Mouse (Mus musculus) hindbrain, embryonic 14.5 days (tissue): ENCODE measurements at regions not wholly inside any gene's neighbourhood (a gene's known extent, or its start where the extent isn't known, plus 50 kb on each side); places are given as distances from the start of the nearest gene placed in this dataset.
A peak's percentile ranks its signal among the peaks of the same experiment; 100 is the strongest.

Source experiments
- ATAC-seq: fragments of 200-750 bp; cut with Nextera tagmentation; 2 replicates; pipeline ENCODE4 v1.8.0; 2017; ENCODE audit warnings: moderate number of reproducible peaks, mild to moderate bottlenecking, moderate TSS enrichment, moderate library complexity; ENCODE audit not compliant: low FRiP score
- DNase-seq: peaks from one replicate; pipeline ENCODE4 v3.0.0-alpha.2; 2015; ENCODE audit warnings: low spot score
- H3K27ac ChIP-seq: fragments of 300-500 bp; sonication (generic); 2 replicates; pipeline ENCODE4 v1.5.1; 2014; ENCODE audit warnings: mild to moderate bottlenecking, moderate library complexity
- H3K27me3 ChIP-seq: fragments of 300-500 bp; sonication (generic); 2 replicates; pipeline ENCODE4 v1.6.1; 2014; ENCODE audit warnings: mild to moderate bottlenecking, low read length, mixed read lengths; ENCODE audit not compliant: control insufficient read depth, insufficient read depth
- H3K36me3 ChIP-seq: fragments of 300-500 bp; sonication (generic); replicated peaks from 2 replicates; pipeline ENCODE4 v1.6.1; 2014; ENCODE audit not compliant: control insufficient read depth, insufficient read depth
- H3K4me1 ChIP-seq: fragments of 300-500 bp; sonication (generic); replicated peaks from 2 replicates; pipeline ENCODE4 v1.6.1; 2014; ENCODE audit warnings: antibody characterized with exemption, low read length, mixed read lengths; ENCODE audit not compliant: control insufficient read depth, insufficient read depth
- H3K4me2 ChIP-seq: fragments of 300-500 bp; sonication (generic); replicated peaks from 2 replicates; pipeline ENCODE4 v1.6.1; 2014; ENCODE audit warnings: mild to moderate bottlenecking, moderate library complexity
- H3K4me3 ChIP-seq: fragments of 300-500 bp; sonication (generic); replicated peaks from 2 replicates; pipeline ENCODE4 v1.5.1; 2014; ENCODE audit warnings: mild to moderate bottlenecking, low read length
- H3K9ac ChIP-seq: fragments of 300-500 bp; sonication (generic); 2 replicates; pipeline ENCODE4 v1.6.1; 2014
- H3K9me3 ChIP-seq: fragments of 300-500 bp; sonication (generic); 2 replicates; pipeline ENCODE4 v1.6.1; 2016; ENCODE audit warnings: low read length; ENCODE audit not compliant: control insufficient read depth
- WGBS: fragments of 180-500 bp; shearing (Covaris S2); extraction: QIAGEN DNeasy Blood & Tissue Kit; methylation state at CpG from one replicate; pipeline ENCODE4 v1.1.7; 2014; 5-methylcytosine and 5-hydroxymethylcytosine counted together

DNA sequence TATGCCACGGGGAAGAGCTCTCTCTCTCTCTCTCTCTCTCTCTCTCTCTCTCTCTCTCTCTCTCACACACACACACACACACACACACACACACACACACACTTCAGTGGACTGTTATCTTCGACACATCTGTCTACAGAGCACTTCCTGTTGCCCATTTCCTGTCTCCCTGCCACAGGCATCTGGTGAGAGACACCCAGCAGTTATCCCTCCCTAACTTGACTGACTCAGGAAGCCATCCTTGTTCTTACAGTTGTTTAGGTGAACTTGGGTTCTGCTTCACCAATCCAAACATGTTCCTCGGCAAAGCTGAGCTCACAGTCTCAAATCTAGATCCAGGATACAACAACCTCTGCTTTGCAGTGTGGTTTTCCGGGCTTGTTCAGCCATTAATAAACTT lies 119.6 kb downstream of the Gm12728 start:
- ATAC-seq (no peak), DNase-seq (no peak)
- Histone ChIP-seq H3K36me3 (no peaks in the 10 kb centered on the region), H3K9me3 (no peaks in the 10 kb centered on the region), H3K9ac (no peak overlapping the region), H3K27me3 (no peaks in the 10 kb centered on the region), H3K4me2 (no peak overlapping the region), H3K27ac (no peak overlapping the region), H3K4me3 (no peak overlapping the region), H3K4me1 (no peaks in the 10 kb centered on the region)
- 77% methylated on average over 4 of the region's 4 CpGs for WGBS

DNA sequence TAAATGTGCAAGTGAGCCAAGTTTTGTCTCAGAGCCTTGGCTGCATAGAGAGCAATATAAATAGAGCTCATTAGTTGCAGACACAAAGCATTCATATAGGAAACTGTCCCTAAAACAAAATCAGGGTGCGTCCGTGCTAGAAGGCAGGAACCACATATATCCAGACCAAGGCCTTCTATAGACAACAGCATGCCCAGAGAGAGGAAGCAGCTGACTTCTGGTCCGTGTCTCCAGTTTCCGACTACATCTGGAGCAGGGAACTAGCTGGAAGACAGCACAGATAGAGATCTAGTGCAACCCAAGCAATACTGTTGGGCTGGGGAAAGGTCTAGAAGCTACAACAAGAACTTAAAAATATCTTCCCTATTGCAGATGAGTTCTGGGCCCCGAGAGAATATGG lies 121.0 kb downstream of the Gm12728 start:
- Histone ChIP-seq H3K27ac (no peak overlapping the region), H3K36me3 (no peaks in the 10 kb centered on the region), H3K9me3 (no peaks in the 10 kb centered on the region), H3K4me2 (no peak overlapping the region), H3K9ac (no peak overlapping the region), H3K27me3 (no peaks in the 10 kb centered on the region), H3K4me1 (no peaks in the 10 kb centered on the region), H3K4me3 (no peak overlapping the region)
- no peak for ATAC-seq
- WGBS: 92% methylated on average over 5 of the region's 5 CpGs
- no peak for DNase-seq

DNA sequence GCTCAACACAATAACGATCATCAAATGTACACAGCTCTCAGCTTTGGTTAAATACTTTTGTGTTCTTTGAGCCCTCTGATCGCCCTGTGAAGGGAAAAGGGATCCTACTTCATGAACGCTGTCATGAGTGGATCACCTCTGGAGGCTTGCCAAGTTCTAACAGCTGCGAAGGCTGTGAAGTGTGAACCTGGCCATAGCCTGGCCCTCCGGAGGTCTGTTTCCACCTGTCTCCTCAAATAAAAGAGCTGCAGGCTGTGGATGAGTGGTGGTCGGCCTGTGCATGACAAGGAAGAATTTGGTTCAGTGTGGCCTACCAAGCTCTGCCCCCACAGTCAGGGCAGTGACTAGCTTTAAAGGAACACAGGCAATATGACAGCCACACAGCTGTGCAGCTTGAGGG lies 122.0 kb downstream of the Gm12728 start:
- Histone ChIP-seq H3K27me3 (no peaks in the 10 kb centered on the region), H3K9ac (no peak overlapping the region), H3K4me1 (no peaks in the 10 kb centered on the region), H3K27ac (no peak overlapping the region), H3K4me3 (no peak overlapping the region), H3K9me3 (no peaks in the 10 kb centered on the region), H3K36me3 (no peaks in the 10 kb centered on the region), H3K4me2 (no peak overlapping the region)
- DNase-seq: no peak
- WGBS: 75% methylated on average over 6 of the region's 6 CpGs
- ATAC-seq: no peak

DNA sequence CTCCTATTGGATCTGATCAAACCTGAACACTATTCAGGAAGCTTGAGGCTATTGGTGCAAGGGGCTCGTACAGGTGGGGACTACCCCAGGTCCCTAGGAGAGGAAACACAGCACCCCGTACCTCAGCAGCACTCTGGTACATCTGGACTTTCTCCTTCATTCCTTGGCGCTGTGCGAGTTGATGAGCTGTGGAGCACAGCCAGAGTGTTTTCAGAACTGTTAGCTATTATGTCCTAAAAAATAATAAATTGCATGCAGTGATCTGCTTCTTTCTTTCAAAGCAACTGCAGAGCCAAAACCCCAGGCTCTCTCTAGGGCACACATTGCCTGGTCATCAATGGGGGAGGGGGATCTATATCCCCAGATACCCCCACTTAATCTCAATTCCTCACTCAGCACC lies 122.6 kb downstream of the Gm12728 start:
- H3K4me2 ChIP-seq: no peak overlapping the region
- ATAC-seq (no peak), DNase-seq (no peak)
- H3K27me3 ChIP-seq: no peaks in the 10 kb centered on the region
- 78% methylated on average over 4 of the region's 4 CpGs for WGBS
- no peak overlapping the region for H3K27ac ChIP-seq
- H3K9me3 ChIP-seq: no peaks in the 10 kb centered on the region
- no peak overlapping the region for H3K4me3 ChIP-seq
- no peaks in the 10 kb centered on the region for H3K4me1 ChIP-seq
- no peaks in the 10 kb centered on the region for H3K36me3 ChIP-seq
- no peak overlapping the region for H3K9ac ChIP-seq

DNA sequence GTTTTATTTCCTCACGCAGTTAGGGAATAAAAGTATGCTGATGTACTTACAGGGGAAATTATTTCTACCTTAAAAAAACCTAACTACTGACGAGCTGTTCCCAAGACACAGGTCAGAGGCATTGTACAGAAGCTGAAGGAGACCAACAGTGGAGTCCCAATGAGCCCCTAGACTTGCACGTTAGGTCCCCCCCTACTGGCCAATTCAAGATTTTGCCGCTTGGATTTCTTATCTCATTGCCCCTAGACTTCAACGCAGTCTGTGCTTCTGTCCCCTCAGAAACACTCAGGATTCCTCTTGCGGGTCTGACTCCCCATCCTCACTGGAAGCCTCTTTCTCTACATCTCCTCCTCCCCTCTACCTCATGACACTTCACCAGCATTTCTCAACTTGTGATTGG lies 125.3 kb downstream of the Gm12728 start:
- Histone ChIP-seq H3K4me3 (no peak overlapping the region), H3K27me3 (no peaks in the 10 kb centered on the region), H3K9ac (no peak overlapping the region), H3K4me2 (no peak overlapping the region), H3K36me3 (no peaks in the 10 kb centered on the region), H3K4me1 (no peaks in the 10 kb centered on the region), H3K27ac (no peak overlapping the region), H3K9me3 (no peaks in the 10 kb centered on the region)
- ATAC-seq: no peak
- WGBS: 50% methylated on average over 6 of the region's 6 CpGs
- peak; percentile 46 for DNase-seq

DNA sequence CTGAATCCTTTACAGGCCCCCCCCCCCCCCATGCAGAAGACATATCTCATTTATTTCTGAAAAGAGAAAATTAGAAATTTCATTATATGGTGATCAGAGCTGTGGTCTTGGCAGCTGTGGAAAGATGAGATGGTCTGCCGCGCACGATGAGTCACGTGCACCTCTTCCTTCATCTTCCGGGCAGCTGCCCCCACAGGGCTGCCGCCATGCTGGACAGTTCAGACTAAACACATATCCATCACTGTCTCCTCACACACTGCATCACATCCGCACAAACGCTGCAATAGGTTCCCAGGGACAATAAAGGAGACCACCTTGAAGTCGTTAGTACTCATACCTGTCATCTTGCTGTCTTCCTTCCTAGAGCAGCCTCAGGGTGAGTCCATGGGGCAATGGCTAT lies 126.6 kb downstream of the Gm12728 start:
- 92% methylated on average over 9 of the region's 9 CpGs for WGBS
- H3K36me3 ChIP-seq: no peaks in the 10 kb centered on the region

DNA sequence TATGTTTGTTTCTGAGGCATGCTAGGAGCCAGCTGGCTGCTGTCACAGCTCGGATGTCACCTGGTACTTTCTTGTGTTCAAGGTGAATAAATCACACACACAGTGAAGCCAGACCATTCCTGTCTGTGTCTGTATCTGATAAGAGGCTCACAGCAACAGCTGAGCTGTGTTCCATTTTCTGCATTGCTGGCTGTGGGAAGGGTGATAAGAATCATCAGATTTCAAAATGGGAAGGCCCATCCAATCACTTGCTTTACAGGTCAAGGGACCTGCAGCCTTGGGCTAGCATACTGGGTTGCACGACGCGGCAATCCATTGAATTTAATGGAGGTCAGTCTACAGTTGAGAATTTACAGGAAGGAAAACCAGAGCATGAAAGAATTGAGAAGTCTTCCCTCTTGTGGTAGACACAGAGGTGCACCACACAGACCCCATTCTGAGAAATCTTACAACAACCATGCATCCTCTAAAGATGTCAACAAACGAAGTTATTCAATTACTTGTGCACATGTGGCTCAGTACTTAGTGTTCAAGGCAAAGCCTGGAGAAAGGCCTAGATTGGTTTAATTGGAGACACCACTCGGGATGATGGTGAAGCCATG lies 135.2 kb downstream of the Gm12728 start:
- ATAC-seq (no peak), DNase-seq (no peak)
- 83% methylated on average over 6 of the region's 6 CpGs for WGBS
- Histone ChIP-seq H3K27ac (no peak overlapping the region), H3K4me2 (no peak overlapping the region), H3K9ac (no peak overlapping the region), H3K27me3 (no peaks in the 10 kb centered on the region; the same call in 1 of the 2 replicates), H3K36me3 (no peaks in the 10 kb centered on the region), H3K4me1 (no peaks in the 10 kb centered on the region), H3K4me3 (no peak overlapping the region), H3K9me3 (no peaks in the 10 kb centered on the region)

More for the DNA sequence above, 126.6 kb downstream of the Gm12728 start:
- Histone ChIP-seq H3K9ac (no peak overlapping the region), H3K9me3 (no peaks in the 10 kb centered on the region), H3K4me1 (no peaks in the 10 kb centered on the region), H3K4me3 (no peak overlapping the region), H3K4me2 (no peak overlapping the region), H3K27me3 (no peaks in the 10 kb centered on the region), H3K27ac (no peak overlapping the region)
- DNase-seq (no peak), ATAC-seq (no peak)

DNA sequence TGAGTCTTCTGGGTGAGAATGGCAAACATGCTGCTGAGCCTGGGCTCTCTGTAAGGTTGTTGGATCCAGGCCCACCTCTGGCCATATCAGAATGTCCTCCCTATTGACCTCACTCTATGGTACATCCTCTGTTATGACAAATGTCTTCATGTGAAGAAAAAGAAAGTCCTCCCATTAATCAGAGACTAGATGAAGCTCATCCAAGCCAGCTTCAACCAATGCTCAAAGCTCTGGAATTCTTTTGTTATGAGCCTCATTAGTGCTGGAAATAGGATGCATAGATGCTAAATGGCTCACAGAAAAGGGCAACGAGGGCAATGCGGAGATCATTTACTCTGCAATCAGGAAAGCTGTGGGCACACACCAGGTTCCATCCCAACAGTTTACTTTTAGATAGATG lies 135.8 kb downstream of the Gm12728 start:
- H3K9ac ChIP-seq: no peak overlapping the region
- 81% methylated on average over 2 of the region's 2 CpGs for WGBS
- no peak overlapping the region for H3K4me3 ChIP-seq

DNA sequence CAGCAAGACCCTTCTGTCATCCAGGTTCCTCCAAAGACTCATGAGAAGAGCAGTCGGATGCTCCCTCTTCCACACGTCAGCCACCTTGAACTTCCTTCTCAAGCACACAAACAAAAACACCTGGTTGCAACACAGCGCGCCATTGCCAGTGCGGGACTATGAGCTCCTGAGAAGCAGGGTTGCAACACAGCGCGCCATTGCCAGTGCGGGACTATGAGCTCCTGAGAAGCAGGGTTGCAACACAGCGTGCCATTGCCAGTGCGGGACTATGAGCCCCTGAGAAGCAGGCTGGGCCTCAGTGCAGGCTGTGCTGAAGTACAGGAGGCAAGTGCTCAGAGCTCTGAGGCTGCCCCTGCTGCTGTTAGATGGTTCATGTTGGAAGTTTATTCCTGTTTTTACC lies 140.0 kb downstream of the Gm12728 start:
- DNase-seq (no peak), ATAC-seq (no peak)
- no peak overlapping the region for H3K4me2 ChIP-seq
- 96% methylated on average over 10 of the region's 10 CpGs for WGBS
- H3K4me1 ChIP-seq: no peaks in the 10 kb centered on the region
- no peak overlapping the region for H3K27ac ChIP-seq
- H3K36me3 ChIP-seq: no peaks in the 10 kb centered on the region
- no peaks in the 10 kb centered on the region; the same call in 1 of the 2 replicates for H3K27me3 ChIP-seq
- no peaks in the 10 kb centered on the region for H3K9me3 ChIP-seq
- H3K9ac ChIP-seq: no peak overlapping the region
- no peak overlapping the region for H3K4me3 ChIP-seq

More for the DNA sequence above, 135.8 kb downstream of the Gm12728 start:
- Histone ChIP-seq H3K9me3 (no peaks in the 10 kb centered on the region), H3K27ac (no peak overlapping the region), H3K27me3 (no peaks in the 10 kb centered on the region; the same call in 1 of the 2 replicates), H3K36me3 (no peaks in the 10 kb centered on the region), H3K4me1 (no peaks in the 10 kb centered on the region), H3K4me2 (no peak overlapping the region)
- no peak for DNase-seq
- no peak for ATAC-seq

GRCm38 (mm10) chr4:105934971-105935370 lies 145.3 kb downstream of the Gm12728 start:
- DNase-seq: no peak
- H3K9me3 ChIP-seq: no peaks in the 10 kb centered on the region
- ATAC-seq: no peak
- H3K27ac ChIP-seq: no peak overlapping the region
- H3K9ac ChIP-seq: no peak overlapping the region
- no peak overlapping the region for H3K4me2 ChIP-seq
- no peaks in the 10 kb centered on the region for H3K27me3 ChIP-seq
- no peak overlapping the region for H3K4me3 ChIP-seq
- no peaks in the 10 kb centered on the region for H3K36me3 ChIP-seq
- H3K4me1 ChIP-seq: no peaks in the 10 kb centered on the region
- WGBS: 52% methylated on average over 4 of the region's 4 CpGs
